Mouse (Mus musculus): ENCODE measurements around the gene Cst6.

Cst6 gene

DNA sequence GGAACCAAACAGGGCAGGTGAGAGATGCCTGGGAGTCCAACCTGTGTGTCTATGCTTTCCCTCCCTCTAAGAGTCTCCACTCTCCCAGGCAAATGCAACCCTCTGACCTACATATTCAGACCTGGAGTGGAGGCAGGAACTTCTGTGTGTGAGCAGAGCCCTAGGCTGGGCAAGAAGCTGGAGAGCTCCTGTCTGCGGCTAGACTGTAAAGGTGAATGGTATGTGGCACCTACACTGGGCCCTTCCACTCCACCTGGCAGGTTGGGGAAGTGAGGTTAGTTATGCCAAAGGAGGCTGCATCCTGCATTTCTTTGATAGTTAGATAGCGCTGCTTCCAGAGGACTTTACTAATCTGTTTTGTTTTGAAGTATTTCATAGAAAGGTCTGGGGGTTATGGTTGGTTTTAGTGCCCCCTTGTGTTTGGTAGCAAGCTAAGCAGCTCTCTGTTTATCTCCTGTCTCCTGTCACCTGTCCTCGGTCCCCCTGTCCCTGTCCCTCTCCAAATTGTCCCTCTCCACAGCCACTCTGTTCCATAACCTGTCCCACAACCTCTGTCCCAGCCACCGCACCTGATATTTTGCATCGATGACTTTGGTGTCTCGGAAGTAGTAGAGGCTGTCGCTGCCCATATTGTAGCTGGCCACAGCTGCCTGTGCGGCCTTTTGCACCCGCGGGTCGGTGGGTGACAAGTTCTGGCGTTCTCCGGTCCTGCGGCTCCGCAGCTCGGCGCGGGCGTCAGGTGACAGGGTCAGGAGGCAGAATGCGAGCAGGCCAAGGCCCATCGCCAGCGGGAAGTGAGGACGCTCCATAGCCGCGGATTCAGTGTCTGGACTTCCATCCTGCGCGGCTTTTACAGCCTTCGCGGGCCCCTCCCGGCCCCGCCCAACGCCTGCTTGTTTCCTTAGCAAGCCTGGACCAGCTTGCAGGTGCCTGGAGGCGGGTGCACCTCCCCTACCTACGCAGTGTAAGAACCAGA is 560 bp downstream of the Cst6 start:
- DNase-seq (ENCODE audit: low read depth in 1 of 2, low spot score in 2 of 2) = no peak

DNA sequence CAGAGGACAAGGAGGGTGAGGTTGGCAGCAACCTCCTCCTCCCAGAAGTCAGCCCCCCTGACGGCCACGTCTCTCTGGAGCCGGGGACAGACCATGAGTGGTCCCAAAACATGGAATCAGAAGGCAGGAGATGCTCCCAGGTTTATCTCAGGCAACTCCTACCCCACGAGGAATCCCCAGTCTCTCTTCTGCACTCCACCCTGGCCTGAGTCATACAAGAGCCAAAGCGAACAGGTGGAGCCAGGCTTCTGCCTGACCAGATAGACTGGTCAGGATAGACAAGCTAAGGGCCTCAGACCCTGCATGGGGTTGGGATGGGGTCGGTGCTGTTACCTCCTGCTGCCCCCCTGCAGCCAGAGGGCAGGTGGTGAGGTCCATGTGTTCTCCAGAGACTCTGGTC is 1.3 kb downstream of the Cst6 start:
- DNase-seq (ENCODE audit: low read depth in 1 of 2, low spot score in 2 of 2) = no peak

DNA sequence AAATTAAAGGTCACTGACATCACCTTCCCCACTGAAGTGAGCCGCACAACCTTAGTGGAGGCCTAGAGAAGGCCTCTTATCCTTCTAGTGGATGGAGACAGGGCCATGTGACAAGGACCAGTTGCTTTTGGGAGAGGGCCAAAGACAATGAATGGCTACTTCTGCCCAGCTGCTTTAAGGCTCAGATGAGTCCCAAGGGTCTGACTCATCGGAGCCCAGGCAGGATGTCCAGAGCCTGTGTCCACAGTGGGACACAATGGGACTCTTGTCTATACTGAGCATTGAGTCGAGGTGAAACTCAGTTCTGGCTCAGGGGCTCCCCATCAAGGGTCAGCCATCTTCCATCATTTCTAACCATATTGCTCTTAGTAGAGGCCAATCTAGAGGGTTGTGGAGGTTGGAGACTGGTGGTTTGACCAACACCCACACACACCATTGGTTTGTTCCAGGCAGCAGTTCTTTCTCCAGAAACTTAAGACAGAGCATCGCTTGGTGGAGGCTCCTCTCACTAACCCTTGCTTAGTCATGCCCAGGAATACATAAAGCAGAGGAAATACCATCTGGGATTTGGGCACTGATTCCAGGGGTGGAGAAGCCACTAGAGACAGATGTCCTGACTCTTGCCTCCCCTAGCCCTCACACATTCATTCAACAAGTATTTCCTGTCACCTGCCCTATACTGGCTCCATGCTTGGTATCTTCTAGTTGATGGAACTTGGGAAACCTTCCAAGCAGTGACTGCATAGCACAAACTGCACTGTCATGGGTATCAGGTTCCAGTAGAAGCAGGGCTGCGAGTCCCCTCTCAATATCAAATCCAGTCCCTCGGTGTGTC is 3.9 kb downstream of the Cst6 start:
- no peak for DNase-seq (ENCODE audit: low read depth in 1 of 2, low spot score in 2 of 2)

DNA sequence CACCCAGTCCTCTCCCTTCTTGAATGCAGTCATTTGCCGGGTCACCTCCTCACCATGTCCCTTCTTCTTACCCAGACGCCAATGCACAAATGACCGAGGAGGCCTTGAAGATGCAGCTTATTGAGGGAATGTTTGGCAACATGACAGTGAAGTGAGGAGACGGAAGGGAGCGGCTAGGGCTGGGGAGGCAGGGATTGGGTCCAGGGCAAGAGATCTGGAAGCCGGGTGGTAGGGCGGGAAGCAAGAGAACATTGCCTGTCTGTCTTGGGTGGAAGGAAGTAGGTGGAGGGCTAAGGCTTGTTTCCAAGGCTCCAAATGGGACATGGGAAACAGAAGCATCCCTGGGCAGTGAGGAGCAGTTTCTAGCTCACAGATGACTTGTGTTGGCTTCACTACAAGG is 8.0 kb downstream of the Cst6 start:
- no peak for DNase-seq (ENCODE audit: low read depth in 1 of 2, low spot score in 2 of 2)

DNA sequence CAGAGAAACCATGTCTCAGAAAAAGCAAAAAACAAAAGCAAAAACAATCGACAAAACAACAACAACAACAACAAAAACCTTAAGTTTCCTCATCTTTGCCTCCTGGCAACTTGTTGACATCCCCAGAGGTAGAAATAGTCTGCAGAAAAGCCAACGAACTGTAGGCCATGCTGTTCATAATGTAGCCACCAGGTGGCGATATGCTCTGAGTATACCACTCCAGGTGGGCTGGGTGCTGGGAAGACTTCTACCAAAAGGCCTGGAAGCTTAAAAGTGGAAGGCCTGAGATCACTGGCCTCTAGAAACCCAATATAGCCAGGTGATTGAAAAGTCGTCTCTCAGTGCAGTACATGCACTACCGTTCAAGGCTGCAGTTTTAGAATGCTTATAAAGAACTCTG is 11.4 kb downstream of the Cst6 start:
- peak in 1 of 2 experiments; percentile 44 for DNase-seq (ENCODE audit: low read depth in 1 of 2, low spot score in 2 of 2)

DNA sequence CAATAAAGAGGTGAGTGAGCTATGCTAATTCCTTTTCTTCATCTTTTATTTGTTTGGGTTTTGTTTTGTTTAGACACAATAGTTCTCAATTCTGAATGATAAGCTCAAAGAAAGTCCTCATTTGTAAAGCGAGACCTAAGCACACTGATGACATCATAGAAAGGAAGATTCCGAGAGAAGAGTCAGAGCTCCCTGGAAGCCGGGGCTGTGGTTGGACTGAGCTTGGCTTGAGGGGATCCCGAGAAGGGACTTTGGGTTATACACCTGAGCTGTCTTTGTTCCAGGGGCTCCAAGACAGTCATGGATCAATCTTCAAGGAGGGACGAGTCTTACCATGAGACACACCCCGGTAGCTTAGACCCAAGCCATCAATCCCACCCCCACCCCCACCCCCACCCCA is 13.9 kb downstream of the Cst6 start, which contains the start of gene Catsper1:
TSS of gene Catsper1 (plus strand) at position 301 of the 400 bp plus-strand sequence.
- DNase-seq (ENCODE audit: low read depth in 1 of 2, low spot score in 2 of 2) = no peak

DNA sequence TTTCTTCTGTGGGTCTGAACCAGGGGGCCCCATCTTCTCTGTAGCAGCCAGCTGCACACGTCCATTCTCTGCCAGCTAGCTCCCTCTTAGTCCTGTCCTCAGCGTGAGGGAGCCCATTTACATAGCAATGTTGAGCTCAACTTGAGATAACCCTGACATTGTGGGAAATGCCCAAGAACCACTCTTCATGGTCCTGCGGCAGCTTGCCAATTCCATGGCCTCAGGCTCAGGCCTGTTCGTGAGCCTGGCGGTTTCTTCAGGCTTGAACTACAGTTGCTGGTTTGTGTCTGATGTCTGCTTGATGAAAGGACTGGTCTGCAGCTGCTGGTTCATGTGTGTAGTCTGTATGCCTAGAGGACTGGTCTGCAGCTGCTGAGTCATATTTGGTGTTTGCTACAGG is 14.6 kb downstream of the Cst6 start:
- no peak for DNase-seq (ENCODE audit: low read depth in 1 of 2, low spot score in 2 of 2)

DNA sequence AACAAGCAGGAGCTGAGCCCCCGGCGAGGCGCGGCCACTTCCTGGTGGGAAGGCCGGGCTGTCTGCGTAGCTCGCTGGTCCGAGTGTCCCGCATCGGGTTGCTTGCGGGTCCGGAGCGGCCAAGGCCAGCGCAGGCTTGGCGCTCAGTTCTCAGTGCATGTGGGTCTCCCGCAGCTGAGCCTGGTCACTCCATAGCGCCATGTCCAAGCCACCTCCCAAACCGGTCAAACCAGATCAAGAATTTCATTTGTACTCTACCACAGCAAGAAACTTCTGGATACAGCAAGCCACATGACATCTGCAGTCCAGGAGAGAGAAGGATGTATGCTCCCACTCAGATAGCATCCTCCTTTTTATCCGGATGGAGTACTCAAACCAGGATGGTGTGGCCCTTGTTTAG is 21.4 kb downstream of the Cst6 start:
- no peak for DNase-seq (ENCODE audit: low read depth in 1 of 2, low spot score in 2 of 2)

DNA sequence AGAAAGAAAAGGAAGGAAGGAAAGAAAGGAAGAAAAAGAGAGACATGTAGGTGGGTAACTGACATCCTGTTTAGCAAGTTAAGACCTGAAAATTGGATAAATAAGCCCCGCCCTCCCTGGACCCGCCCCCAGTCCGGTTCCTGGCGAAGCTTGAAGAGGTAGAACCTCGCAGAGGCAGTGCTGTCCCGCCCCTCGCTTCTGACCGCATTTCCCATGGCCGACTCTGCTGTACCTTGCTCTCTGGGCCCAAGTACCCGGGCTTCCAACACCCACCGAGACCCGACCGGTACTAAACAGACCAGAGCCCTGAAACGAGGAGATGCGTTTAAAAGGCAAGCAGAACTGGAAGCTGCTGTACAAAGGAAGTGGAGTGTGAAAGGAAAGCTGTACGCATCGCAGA is 25.6 kb downstream of the Cst6 start:
- DNase-seq (ENCODE audit: low read depth in 1 of 2, low spot score in 2 of 2) = no peak

DNA sequence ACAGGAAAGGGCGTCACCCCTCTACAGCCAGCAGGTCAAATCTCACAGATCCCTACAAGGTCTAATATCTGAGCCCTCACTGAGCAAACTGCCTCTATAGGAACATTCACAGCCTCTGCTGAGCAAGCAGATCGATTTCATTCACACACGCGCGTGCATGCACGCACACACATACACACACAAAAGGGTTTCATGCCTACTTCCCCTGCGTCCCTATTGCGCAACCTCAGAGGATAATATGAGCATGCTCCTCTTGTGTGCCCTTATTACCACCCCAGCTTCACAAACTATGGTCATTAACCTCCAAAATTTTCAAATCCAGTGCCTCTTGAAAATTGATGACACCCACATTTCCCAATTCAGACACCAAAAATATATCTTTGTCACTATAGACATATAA is 36.2 kb downstream of the Cst6 start:
- DNase-seq (ENCODE audit: low read depth in 1 of 2, low spot score in 2 of 2) = no peak

DNA sequence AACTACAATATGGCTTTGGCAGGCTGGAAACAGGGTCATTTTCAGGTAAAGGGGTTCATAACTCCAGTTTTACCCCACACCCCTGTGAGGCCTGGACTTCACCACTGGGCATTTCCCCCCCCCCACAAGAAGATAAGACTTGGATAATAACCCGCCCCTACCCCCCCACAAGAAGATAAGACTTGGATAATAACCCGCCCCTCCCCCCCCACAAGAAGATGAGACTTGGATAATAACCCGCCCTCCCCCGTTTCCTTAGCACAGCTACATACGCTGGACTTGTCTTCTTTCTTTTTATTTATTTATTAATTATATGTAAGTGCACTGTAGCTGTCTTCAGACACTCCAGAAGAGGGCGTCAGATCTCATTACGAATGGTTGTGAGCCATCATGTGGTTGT is 40.3 kb downstream of the Cst6 start:
- no peak for DNase-seq (ENCODE audit: low read depth in 1 of 2, low spot score in 2 of 2)

DNA sequence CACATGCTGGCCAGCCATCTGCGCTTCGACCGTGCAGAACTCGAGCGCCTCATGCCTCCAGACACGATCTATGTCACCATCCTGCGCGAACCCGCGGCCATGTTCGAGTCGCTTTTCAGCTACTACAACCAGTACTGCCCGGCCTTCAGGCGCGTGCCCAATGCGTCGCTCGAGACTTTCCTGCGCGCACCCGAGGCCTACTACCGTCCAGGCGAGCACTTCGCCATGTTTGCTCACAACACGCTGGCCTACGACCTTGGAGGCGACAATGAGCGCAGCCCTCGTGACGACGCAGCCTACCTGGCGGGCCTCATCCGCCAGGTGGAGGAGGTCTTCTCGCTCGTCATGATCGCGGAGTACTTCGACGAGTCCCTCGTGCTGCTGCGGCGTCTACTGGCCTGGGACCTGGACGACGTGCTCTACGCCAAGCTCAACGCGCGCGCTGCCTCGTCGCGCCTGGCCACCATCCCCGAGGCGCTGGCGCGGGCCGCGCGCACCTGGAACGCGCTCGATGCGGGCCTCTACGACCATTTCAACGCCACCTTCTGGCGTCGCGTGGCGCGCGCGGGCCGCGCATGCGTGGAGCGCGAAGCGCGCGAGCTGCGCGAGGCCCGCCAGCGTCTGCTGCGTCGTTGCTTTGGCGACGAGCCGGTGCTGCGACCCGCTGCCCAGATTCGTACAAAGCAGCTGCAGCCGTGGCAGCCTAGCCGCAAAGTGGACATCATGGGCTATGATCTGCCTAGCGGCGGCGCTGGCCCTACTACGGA is 42.2 kb downstream of the Cst6 start:
- DNase-seq (ENCODE audit: low read depth in 1 of 2, low spot score in 2 of 2) = no peak

DNA sequence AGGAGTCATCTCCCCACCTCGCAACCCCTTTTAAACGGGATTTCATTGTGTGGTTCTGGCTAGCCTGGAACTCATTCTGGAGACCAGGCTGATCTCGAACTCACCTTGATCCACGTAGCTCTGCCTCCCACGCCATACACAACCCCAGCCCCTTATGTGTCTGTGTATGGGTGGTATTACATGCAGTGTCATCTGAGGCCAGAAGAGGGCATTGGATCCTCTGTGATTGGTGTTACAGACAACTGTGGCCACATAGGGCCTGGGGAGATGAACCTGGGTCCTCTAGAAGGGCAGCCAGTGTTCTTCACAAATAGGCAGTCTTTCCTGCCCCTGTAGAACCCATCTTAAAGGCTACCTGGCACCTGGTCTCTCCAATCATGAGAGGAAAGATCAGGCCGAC is 43.1 kb downstream of the Cst6 start:
- no peak for DNase-seq (ENCODE audit: low read depth in 1 of 2, low spot score in 2 of 2)

DNA sequence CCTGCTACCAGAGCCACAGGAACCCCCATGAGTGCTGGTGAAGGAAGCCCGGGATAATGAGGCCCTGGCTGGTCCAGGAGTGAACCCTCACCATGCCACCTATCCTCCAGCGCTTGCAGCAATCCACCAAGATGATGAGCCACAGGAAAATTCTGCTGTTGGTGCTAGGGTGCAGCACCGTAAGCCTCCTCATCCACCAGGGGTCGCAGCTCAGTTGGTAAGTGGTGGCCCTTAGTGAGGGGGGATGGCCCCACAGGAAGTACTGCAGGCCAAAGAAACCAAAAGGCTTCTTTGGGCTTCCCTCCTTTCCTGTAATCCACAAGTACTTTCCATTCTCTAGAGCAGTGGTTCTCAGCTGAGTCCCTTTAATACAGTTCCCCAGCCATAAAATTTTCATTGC is 46.9 kb downstream of the Cst6 start:
- peak in 1 of 2 experiments; percentile 15 for DNase-seq (ENCODE audit: low read depth in 1 of 2, low spot score in 2 of 2)

DNA sequence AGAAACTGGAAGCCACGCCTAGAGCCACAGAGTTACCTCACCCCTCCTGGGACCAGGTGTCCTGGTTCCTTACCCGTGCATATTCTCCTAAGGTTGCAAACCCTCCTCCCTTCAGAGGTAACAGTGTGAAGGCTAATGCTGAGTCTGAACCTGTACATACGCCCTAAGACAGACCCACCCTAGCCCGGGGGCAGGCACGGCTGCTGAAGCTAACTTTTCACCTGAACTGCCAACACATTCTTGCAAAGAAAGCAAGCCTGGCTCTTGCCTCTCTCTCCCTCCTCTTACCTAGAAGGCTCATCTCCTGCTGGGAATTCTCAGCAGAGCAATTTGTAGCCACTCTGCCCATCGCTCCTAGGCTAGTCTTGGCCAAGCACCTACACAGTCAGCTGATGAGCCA is 48.8 kb downstream of the Cst6 start:
- no peak for DNase-seq (ENCODE audit: low read depth in 1 of 2, low spot score in 2 of 2)

DNA sequence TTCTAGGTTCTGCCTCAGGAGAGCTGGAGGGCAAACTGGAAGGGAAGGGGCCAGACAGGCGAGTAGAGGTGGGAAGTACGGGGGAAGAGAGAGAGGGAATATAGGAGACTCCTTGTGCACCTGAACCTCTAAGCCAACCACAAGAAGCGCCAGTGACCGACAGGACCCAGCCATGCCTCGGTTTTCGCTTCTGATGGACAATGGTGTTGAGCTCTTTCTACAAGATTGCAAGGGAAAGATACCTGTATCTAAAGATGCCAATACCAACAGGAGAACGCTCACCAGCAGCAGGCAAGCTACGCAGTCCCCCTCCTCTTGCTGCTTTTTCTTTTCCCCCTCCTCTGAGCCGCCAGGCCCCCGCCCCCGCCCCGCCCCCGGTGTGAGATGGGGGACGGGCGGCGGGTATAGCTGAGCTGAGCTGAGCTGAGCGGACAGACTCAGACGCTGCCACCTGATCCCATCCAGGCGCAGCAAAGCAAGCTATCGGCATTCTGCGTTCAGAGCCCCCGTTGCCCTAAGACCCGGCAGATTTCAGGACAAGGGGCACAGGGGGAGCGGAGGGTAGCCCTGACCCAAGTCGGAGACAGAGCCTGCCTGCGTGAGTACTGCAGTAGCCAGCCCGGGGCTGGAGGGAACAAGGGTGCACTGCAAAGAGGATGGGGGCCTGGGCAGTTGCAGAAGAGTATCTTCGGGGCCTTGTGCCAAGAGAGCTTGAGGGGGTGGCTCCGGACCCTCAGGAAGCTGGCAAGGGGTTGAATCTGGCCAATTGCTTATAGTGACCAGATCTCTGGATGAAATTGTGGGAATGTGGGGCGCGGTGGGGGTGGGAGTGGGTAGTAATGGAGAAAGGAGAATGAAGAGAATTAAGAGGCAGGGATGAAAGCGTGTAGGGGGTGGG is 51.2 kb downstream of the Cst6 start, which contains the start of gene Gal3st3:
TSS of gene Gal3st3 (plus strand) at position 429 of the 898 bp plus-strand sequence.
- DNase-seq (ENCODE audit: low read depth in 1 of 2, low spot score in 2 of 2) = no peak

DNA sequence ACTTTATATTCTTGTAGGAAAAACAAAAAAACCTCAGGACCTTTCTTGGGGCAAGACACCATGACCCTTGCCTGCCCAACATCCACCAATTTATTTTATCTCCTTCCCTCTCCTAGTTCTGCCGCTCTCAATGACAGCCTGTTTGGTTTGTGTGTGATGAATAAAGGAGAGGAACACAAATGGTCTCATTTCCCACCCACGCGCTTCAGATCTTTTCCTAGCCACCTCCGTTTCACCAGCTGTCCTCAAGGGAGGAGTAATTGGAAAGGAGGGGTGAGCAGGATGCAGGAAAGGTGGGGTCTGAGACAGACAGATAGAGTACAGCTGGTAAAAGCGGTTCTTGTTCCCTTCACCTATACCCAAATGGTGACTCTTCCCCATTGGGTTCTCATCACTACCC is 52.7 kb downstream of the Cst6 start:
- no peak for DNase-seq (ENCODE audit: low read depth in 1 of 2, low spot score in 2 of 2)

DNA sequence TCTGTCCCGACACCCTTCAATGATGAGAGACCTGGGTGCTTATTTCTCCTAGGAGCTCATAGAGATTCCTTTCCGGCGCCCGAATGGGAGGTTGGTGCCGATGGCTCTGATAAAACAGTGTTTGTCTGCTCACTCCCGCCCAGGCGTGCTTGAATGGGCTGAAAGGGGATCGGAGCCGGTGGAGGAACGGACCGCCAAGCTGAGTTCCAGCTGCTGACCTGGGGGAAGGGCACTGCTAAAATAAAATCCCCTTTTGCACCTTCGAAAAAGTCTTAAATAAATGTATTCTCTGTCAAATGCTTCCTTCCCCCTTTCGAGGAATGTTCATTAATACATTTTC is 53.7 kb downstream of the Cst6 start:
- no peak for DNase-seq (ENCODE audit: low read depth in 1 of 2, low spot score in 2 of 2)

DNA sequence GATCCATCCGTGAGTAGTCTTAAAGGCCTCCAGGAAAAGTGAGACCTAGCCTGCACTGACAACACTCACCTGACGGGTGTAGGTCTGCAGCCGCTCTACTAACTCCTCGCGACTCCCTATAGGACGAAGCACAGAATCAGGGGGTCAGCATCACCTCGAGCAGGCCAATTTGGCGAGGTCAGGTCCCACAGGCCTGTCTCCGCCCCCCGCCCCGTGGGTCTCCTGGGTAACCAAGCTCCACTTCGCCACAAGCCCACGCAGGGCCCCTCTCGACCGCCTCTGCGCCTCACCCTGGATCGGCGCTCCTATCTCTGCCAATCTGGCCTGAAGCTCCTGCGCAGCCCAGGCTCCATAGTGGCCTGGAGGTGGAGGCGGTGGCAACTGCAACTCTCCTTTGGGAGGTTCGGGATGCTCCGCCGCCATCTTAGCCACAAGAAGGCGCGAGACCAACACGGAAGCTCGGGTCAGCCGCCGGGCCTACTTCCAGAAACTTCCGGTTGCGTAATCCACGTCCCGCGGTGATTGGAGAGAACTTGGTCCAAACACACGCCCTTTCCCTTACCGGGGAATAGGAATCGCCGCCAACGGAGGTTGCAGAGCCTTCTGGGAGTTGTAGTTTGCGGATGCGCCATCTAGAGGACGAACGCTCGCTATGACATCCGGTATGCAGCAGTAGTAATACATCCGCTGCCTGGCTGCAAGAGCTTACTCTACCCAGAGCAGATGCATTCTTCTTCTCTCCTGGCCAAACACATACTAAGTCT is 54.2 kb downstream of the Cst6 start, which contains the start of gene Sf3b2:
TSS of gene Sf3b2 (minus strand) at position 484 of the 764 bp plus-strand sequence.
- peak; percentile 97 to 99 for DNase-seq (ENCODE audit: low read depth in 1 of 2, low spot score in 2 of 2)

Measured in monocyte, adult 2 months (primary cell).